Comparison of ENCODE assay signal across 11 mouse cellular contexts in the genomic region with DNA sequence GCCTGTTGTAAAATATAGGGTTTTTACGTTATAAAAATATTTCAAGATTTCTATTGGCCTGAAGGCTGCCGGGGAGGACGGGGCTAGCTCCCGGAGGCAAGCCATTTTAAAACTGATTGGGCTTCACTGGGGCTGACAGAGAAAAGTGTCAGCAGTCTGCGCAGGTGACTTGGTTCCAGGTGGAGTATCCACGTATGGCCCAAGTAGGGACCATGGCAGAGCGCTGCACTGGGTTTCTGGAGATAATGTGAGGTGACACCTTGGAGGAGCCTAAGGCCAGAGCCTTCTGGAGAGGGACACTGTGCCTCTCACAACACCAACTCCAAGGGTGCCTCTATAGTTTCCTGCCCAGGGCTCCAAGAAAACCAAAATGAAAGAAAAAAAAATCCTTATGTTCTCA.
"Had no signal": no experiment of that assay in that cellular context is flagged by ENCODE, and none has a peak within 500 bp of the region (broad histone marks: within the 10 kb centered on the region; RNA-seq: fewer than 3 reads in every experiment).

No protein-coding gene starts in this region.

- DNase-seq: left cerebral cortex, postnatal 4 days; liver; liver, embryonic 13.5 days; liver, postnatal 0 days; lung, adult 18-20 months; lung, adult 2 months; lung, embryonic 14.5 days; lung, postnatal 10 days; lung, postnatal 14 days; lung, postnatal 36 days; lung, postnatal 4 days had no signal
